Mouse (Mus musculus) kidney, postnatal 0 days (tissue): ENCODE results near the gene Olfr1423. TPM values are rescaled to one million over a fixed set of nuclear protein-coding genes. Genes with fewer than 3 reads are reported as not detected.
A peak's percentile ranks its signal among the peaks of the same experiment; 100 is the strongest.

Experiments
- ATAC-seq: fragments of 200-750 bp; cut with Nextera tagmentation; replicated peaks from 2 replicates; pipeline ENCODE4 v1.8.0; 2017; ENCODE audit warnings: low read depth, moderate number of reproducible peaks, moderate TSS enrichment, moderate library complexity; ENCODE audit not compliant: low FRiP score
- DNase-seq: peaks from one replicate; pipeline ENCODE4 v3.0.0-alpha.2; 2016; ENCODE audit warnings: low spot score
- H3K27ac ChIP-seq: fragments of 300-500 bp; sonication (generic); 2 replicates; pipeline ENCODE4 v1.5.1; 2014; ENCODE audit warnings: mild to moderate bottlenecking
- H3K27me3 ChIP-seq: fragments of 300-500 bp; sonication (generic); 2 replicates; pipeline ENCODE4 v1.6.1; 2014; ENCODE audit warnings: low read length, mixed read lengths; ENCODE audit not compliant: insufficient read depth
- H3K36me3 ChIP-seq: fragments of 300-500 bp; sonication (generic); 2 replicates; pipeline ENCODE4 v1.6.1; 2014; ENCODE audit warnings: low read length, mixed read lengths; ENCODE audit not compliant: insufficient read depth
- H3K4me1 ChIP-seq: fragments of 300-500 bp; sonication (generic); replicated peaks from 2 replicates; pipeline ENCODE4 v1.6.1; 2014; ENCODE audit warnings: antibody characterized with exemption, low read length, mixed read lengths; ENCODE audit not compliant: insufficient read depth
- H3K4me2 ChIP-seq: fragments of 300-500 bp; sonication (generic); 2 replicates; pipeline ENCODE4 v1.6.1; 2014; ENCODE audit warnings: mild to moderate bottlenecking, low read length, moderate library complexity, mixed read lengths
- H3K4me3 ChIP-seq: fragments of 300-500 bp; sonication (generic); replicated peaks from 2 replicates; pipeline ENCODE4 v1.5.1; 2014; ENCODE audit warnings: low read depth, low read length
- H3K9ac ChIP-seq: fragments of 300-500 bp; sonication (generic); 2 replicates; pipeline ENCODE4 v1.6.1; 2014; ENCODE audit warnings: low read depth, low read length
- H3K9me3 ChIP-seq: fragments of 300-500 bp; sonication (generic); replicated peaks from 2 replicates; pipeline ENCODE4 v1.6.1; 2016; ENCODE audit warnings: low read length, inconsistent platforms, mixed read lengths
- CTCF ChIP-seq: IDR thresholded peaks from 2 replicates; pipeline ENCODE4 v1.5.1; 2016; ENCODE audit warnings: antibody characterized with exemption, low read depth, mild to moderate bottlenecking, moderate library complexity
- WGBS: fragments of 180-500 bp; shearing (Covaris S2); extraction: QIAGEN DNeasy Blood & Tissue Kit; methylation state at CpG from one replicate; pipeline ENCODE4 v1.1.7; 2014; 5-methylcytosine and 5-hydroxymethylcytosine counted together
- polyA plus RNA-seq: library from polyadenylated mRNA; unstranded; fragments of >200 nt; fragmentation: Nextera tagmentation; extraction: Ambion mirVana; gene quantifications from 2 replicates; pipeline ENCODE4 v1.2.1, GENCODE M21; 2015

The Olfr1423 gene
- polyA plus RNA-seq, 1 experiment from 2014 or later, result not detected

- peak overlapping the region; percentile 56 for H3K4me3 ChIP-seq
- H3K4me2 ChIP-seq, result peak overlapping the region; percentile 76
- H3K4me1 ChIP-seq, result peaks cover 5% of the 10 kb centered on the region; the same call in 1 of the 2 replicates
- ATAC-seq (peak; percentile 83), DNase-seq (peak; percentile 91)
- TF ChIP-seq CTCF, result peak; percentile 82
- no peaks in the 10 kb centered on the region for H3K36me3 ChIP-seq
- WGBS, result under 1% methylated on average over 49 of the region's 49 CpGs
- no peaks in the 10 kb centered on the region for H3K27me3 ChIP-seq
- H3K9me3 ChIP-seq, result no peaks in the 10 kb centered on the region
- H3K9ac ChIP-seq, result peak overlapping the region; percentile 55
- peak overlapping the region; percentile 92 for H3K27ac ChIP-seq
Measured at GRCm38 (mm10) chr19:12011560-12012556, 29.3 kb downstream of the Olfr1423 start.

- peak overlapping the region; percentile 77 for H3K9ac ChIP-seq
- peak overlapping the region; percentile 76 for H3K4me2 ChIP-seq
- H3K36me3 ChIP-seq, result no peaks in the 10 kb centered on the region
- TF ChIP-seq CTCF, result no peak
- no peaks in the 10 kb centered on the region for H3K9me3 ChIP-seq
- peak overlapping the region; percentile 56 for H3K4me3 ChIP-seq
- under 1% methylated on average over 26 of the region's 26 CpGs for WGBS
- DNase-seq (peak; percentile 92), ATAC-seq (peak; percentile 49)
- peak overlapping the region; percentile 92 for H3K27ac ChIP-seq
- H3K4me1 ChIP-seq, result peaks cover 5% of the 10 kb centered on the region; the same call in 1 of the 2 replicates
- H3K27me3 ChIP-seq, result no peaks in the 10 kb centered on the region
Measured at GRCm38 (mm10) chr19:12010916-12011559, 30.1 kb downstream of the Olfr1423 start.

- TF ChIP-seq CTCF, result no peak
- ATAC-seq, result peak; percentile 62
Measured at GRCm38 (mm10) chr19:12010281-12010771, 30.8 kb downstream of the Olfr1423 start.

GRCm38 (mm10) chr19:12009501-12010280, 31.4 kb downstream of the Olfr1423 start:
- H3K4me3 ChIP-seq, result peak overlapping the region; percentile 56
- 1% methylated on average over 24 of the region's 24 CpGs for WGBS
- peak overlapping the region; percentile 76 for H3K4me2 ChIP-seq
- H3K9ac ChIP-seq, result peak overlapping the region; percentile 77
- H3K4me1 ChIP-seq, result peaks cover 7% of the 10 kb centered on the region; the same call in 1 of the 2 replicates
- no peaks in the 10 kb centered on the region for H3K27me3 ChIP-seq
- TF ChIP-seq CTCF, result no peak
- ATAC-seq, result 0 out of 2 replicates have a peak, but pooled peaks have one; percentile 5
- H3K9me3 ChIP-seq, result no peaks in the 10 kb centered on the region
- peak overlapping the region; percentile 92 for H3K27ac ChIP-seq
- no peaks in the 10 kb centered on the region for H3K36me3 ChIP-seq
- peak; percentile 76 for DNase-seq

More at GRCm38 (mm10) chr19:12010281-12010771, 30.8 kb downstream of the Olfr1423 start:
- Histone ChIP-seq H3K9ac (peak overlapping the region; percentile 77), H3K36me3 (no peaks in the 10 kb centered on the region), H3K4me1 (peaks cover 5% of the 10 kb centered on the region; the same call in 1 of the 2 replicates), H3K4me2 (peak overlapping the region; percentile 76), H3K9me3 (no peaks in the 10 kb centered on the region), H3K27me3 (no peaks in the 10 kb centered on the region), H3K27ac (peak overlapping the region; percentile 92), H3K4me3 (peak overlapping the region; percentile 56)
- DNase-seq, result peak; percentile 85
- under 1% methylated on average over 24 of the region's 24 CpGs for WGBS

GRCm38 (mm10) chr19:12008410-12009380, 32.4 kb downstream of the Olfr1423 start:
- Histone ChIP-seq H3K9ac (no peak overlapping the region), H3K27ac (no peak overlapping the region), H3K4me2 (no peak overlapping the region), H3K4me3 (no peak overlapping the region), H3K9me3 (no peaks in the 10 kb centered on the region), H3K36me3 (no peaks in the 10 kb centered on the region), H3K4me1 (peaks cover 12% of the 10 kb centered on the region; the same call in 1 of the 2 replicates), H3K27me3 (no peaks in the 10 kb centered on the region)
- no peak for TF ChIP-seq CTCF
- WGBS, result 32% methylated on average over 17 of the region's 17 CpGs
- ATAC-seq, result no peak
- no peak for DNase-seq
